Mouse (Mus musculus) retina, adult 2 months (tissue): ENCODE data around the gene Rbfox1.

Source experiments
- DNase-seq: peaks from one replicate; pipeline ENCODE4 v3.0.0-alpha.2; 2012; ENCODE audit warnings: low read depth, low spot score

Rbfox1 gene

GRCm38 (mm10) chr16:5884746-5885689 lies at the start of gene Rbfox1:
Rbfox1 (plus strand) TSS chr16:5885355.
- DNase-seq: no peak

GRCm38 (mm10) chr16:5836744-5837143 lies 48.4 kb upstream of the Rbfox1 start:
- no peak for DNase-seq

- no peak for DNase-seq
Observed at GRCm38 (mm10) chr16:5841167-5841566, 44.0 kb upstream of the Rbfox1 start.

GRCm38 (mm10) chr16:5845645-5846044 lies 39.5 kb upstream of the Rbfox1 start:
- no peak for DNase-seq

- DNase-seq: no peak
Observed at GRCm38 (mm10) chr16:5853055-5853454, 32.1 kb upstream of the Rbfox1 start.

GRCm38 (mm10) chr16:5864350-5864749 lies 20.8 kb upstream of the Rbfox1 start:
- DNase-seq: no peak

GRCm38 (mm10) chr16:5866966-5867365 lies 18.2 kb upstream of the Rbfox1 start:
- no peak for DNase-seq

- DNase-seq: no peak
Observed at GRCm38 (mm10) chr16:5870391-5870790, 14.8 kb upstream of the Rbfox1 start.

- DNase-seq: no peak
Observed at GRCm38 (mm10) chr16:5881820-5882219, 3.3 kb upstream of the Rbfox1 start.

- no peak for DNase-seq
Observed at GRCm38 (mm10) chr16:5885690-5886050, 515 bp downstream of the Rbfox1 start.

- no peak for DNase-seq
Observed at GRCm38 (mm10) chr16:5895564-5895963, 10.4 kb downstream of the Rbfox1 start.

- no peak for DNase-seq
Observed at GRCm38 (mm10) chr16:5898330-5898729, 13.2 kb downstream of the Rbfox1 start.

GRCm38 (mm10) chr16:5910742-5911141 lies 25.6 kb downstream of the Rbfox1 start:
- DNase-seq: no peak

GRCm38 (mm10) chr16:5911880-5912327 lies 26.7 kb downstream of the Rbfox1 start:
- DNase-seq: peak; percentile 48

- no peak for DNase-seq
Observed at GRCm38 (mm10) chr16:5917937-5918336, 32.8 kb downstream of the Rbfox1 start.

GRCm38 (mm10) chr16:5926986-5927385 lies 41.8 kb downstream of the Rbfox1 start:
- no peak for DNase-seq

GRCm38 (mm10) chr16:5931680-5932079 lies 46.5 kb downstream of the Rbfox1 start:
- DNase-seq: peak; percentile 45

GRCm38 (mm10) chr16:5940016-5940415 lies 54.9 kb downstream of the Rbfox1 start:
- no peak for DNase-seq

GRCm38 (mm10) chr16:5945682-5946081 lies 60.5 kb downstream of the Rbfox1 start:
- DNase-seq: no peak

- DNase-seq: no peak
Observed at GRCm38 (mm10) chr16:5953106-5953505, 68.0 kb downstream of the Rbfox1 start.

- DNase-seq: no peak
Observed at GRCm38 (mm10) chr16:5957418-5957817, 72.3 kb downstream of the Rbfox1 start.

- no peak for DNase-seq
Observed at GRCm38 (mm10) chr16:5961786-5962185, 76.6 kb downstream of the Rbfox1 start.

- DNase-seq: no peak
Observed at GRCm38 (mm10) chr16:5974172-5974571, 89.0 kb downstream of the Rbfox1 start.
